Mouse (Mus musculus) spleen, adult 2 months (tissue): ENCODE measurements around the gene Acnat1. TPM values are rescaled to one million over a fixed set of nuclear protein-coding genes. Genes with fewer than 3 reads are reported as not detected.
"Not testable (repeated sequence)": the region's sequence is repeated elsewhere in the genome, so short reads cannot be mapped to it uniquely, and the experiment has no call there.

Source experiments
- DNase-seq, 2 experiments: peaks; one replicate each; pipeline versions ENCODE4 v3.0.0 to v3.0.0-alpha.2; 2012 to 2021; ENCODE audit warnings: low spot score in 2 of 2, low read depth in 1 of 2
- H3K27ac ChIP-seq: fragments of 200-500 bp; 2 replicates; pipeline ENCODE4 v1.5.1; 2012; ENCODE audit warnings: low read length, inconsistent platforms; ENCODE audit not compliant: insufficient read depth
- H3K27me3 ChIP-seq: fragments of 200-500 bp; 2 replicates; pipeline ENCODE4 v1.6.1; 2012; ENCODE audit warnings: mild to moderate bottlenecking, moderate library complexity, low read length, inconsistent platforms; ENCODE audit not compliant: control insufficient read depth, insufficient read depth
- H3K36me3 ChIP-seq: fragments of 200-500 bp; 2 replicates; pipeline ENCODE4 v1.6.1; 2012; ENCODE audit warnings: mild to moderate bottlenecking, low read length, inconsistent platforms; ENCODE audit not compliant: control insufficient read depth, insufficient read depth
- H3K4me1 ChIP-seq: fragments of 200-500 bp; 2 replicates; pipeline ENCODE4 v1.6.1; 2011; ENCODE audit warnings: inconsistent platforms; ENCODE audit not compliant: control insufficient read depth, insufficient read depth, insufficient read length
- H3K4me3 ChIP-seq: fragments of 200-500 bp; 2 replicates; pipeline ENCODE4 v1.5.1; 2011; ENCODE audit warnings: mild to moderate bottlenecking, inconsistent platforms; ENCODE audit not compliant: insufficient read depth, insufficient read length; ENCODE audit errors: extremely low read depth
- CTCF ChIP-seq: fragments of 200-500 bp; IDR thresholded peaks from 2 replicates; pipeline ENCODE4 v1.5.1; 2011; ENCODE audit warnings: mild to moderate bottlenecking, inconsistent platforms; ENCODE audit not compliant: insufficient read depth, insufficient read length, insufficient replicate concordance; ENCODE audit errors: extremely low read depth
- POLR2A ChIP-seq: fragments of 200-500 bp; IDR thresholded peaks from 2 replicates; pipeline ENCODE4 v1.6.1; 2011; ENCODE audit warnings: low read depth, low read length, inconsistent platforms
- whole genome bisulfite sequencing: fragments of 180-500 bp; shearing (Covaris S2); methylation state at CpG from one replicate; pipeline ENCODE4 v1.1.7; 2018; 5-methylcytosine and 5-hydroxymethylcytosine counted together
- polyA plus RNA-seq: library from polyadenylated mRNA; depleted of rRNA; stranded (reverse); fragments of >200 nt; gene quantifications from 2 replicates; pipeline ENCODE4 v1.2.3, GENCODE M21; 2012

Gene Acnat1
- polyA plus RNA-seq, 1 experiment: not detected

DNA sequence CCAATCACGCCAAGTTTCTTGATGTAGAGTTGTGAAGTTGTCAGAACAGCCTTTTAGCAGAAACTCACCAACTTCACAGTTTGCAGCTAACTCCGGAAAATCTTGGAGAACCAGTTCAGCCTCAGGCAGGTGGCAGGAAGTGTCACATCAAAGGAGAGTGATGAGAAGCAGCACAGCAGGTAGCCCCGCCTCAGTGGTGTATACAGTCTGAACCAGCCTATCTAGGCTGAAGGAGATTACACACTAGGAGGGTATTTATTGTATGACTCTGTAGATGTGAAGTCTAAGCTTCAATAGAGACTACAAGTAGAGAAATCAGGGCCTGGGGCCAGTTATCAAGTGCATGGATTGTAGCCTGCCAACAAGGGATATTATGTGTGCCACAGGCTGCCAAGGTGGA, 7.2 kb upstream of the Acnat1 start:
- no peaks in the 10 kb centered on the region for H3K36me3 ChIP-seq
- WGBS: 79% methylated on average over 3 of the region's 3 CpGs
- no peak overlapping the region for H3K27ac ChIP-seq
- no peak for DNase-seq
- no peaks in the 10 kb centered on the region for H3K4me1 ChIP-seq
- no peak overlapping the region for H3K4me3 ChIP-seq
- TF ChIP-seq POLR2A (no peak), CTCF (no peak)
- no peaks in the 10 kb centered on the region for H3K27me3 ChIP-seq

DNA sequence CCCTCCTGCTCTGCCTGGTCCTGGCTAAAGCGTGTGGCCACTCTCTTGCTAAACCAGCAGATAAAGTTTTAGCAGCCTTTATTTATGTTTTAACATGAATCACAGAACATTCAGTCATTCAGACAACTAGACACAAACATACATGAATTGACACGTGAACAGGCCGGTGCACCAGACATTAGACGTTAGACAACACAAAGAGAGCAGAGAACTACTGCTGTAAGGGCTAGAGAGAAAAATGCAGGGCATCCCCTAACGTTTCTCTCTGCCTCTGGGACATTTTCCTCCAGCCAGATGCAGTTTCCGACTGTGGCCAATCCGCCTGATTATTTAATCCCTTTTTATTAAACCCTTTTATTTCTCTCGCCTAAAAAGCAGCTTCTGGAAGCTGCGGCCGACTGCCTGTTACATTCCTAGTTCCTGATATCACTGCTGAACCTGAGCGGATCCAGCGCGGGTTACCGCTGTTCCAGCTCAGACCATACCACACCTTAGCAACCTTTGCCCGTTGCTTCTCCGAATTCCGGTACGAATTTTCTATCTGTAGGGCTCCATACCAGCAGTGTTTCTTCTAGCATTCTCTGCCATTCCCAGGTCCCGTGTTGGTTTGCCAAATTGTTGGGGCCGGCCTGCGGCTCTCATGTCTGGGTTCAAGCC, 6.5 kb upstream of the Acnat1 start:
- 66% methylated on average over 21 of the region's 21 CpGs for WGBS

DNA sequence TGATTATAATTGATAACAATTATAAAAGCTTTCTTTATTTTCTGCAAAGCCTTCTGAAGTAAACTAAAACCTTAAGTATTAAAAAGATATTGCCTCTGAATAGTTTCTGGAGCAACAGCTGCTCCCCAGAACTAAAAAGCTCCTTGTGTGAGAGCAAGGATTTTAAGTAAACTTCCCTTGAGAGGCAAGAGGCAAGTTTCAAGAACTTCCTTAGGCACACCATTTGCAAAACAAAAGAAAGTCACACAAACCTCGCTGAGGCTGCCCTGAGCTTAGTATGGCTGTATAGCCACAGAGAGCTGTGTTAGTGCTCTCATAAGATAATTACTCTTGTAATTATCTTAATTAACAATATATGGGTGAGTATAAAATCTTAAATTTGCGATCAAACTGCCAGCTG, 5.3 kb upstream of the Acnat1 start:
- not testable (repeated sequence) for DNase-seq, H3K4me3 ChIP-seq, H3K27me3 ChIP-seq, H3K36me3 ChIP-seq, H3K4me1 ChIP-seq, H3K27ac ChIP-seq
- WGBS: 59% methylated on average over 2 of the region's 2 CpGs

More for the DNA sequence above, 6.5 kb upstream of the Acnat1 start:
- no peaks in the 10 kb centered on the region for H3K36me3 ChIP-seq
- no peak overlapping the region for H3K4me3 ChIP-seq
- no peaks in the 10 kb centered on the region for H3K4me1 ChIP-seq
- no peak overlapping the region for H3K27ac ChIP-seq
- H3K27me3 ChIP-seq: no peaks in the 10 kb centered on the region
- TF ChIP-seq CTCF: no peak
- no peak for TF ChIP-seq POLR2A
- no peak for DNase-seq

DNA sequence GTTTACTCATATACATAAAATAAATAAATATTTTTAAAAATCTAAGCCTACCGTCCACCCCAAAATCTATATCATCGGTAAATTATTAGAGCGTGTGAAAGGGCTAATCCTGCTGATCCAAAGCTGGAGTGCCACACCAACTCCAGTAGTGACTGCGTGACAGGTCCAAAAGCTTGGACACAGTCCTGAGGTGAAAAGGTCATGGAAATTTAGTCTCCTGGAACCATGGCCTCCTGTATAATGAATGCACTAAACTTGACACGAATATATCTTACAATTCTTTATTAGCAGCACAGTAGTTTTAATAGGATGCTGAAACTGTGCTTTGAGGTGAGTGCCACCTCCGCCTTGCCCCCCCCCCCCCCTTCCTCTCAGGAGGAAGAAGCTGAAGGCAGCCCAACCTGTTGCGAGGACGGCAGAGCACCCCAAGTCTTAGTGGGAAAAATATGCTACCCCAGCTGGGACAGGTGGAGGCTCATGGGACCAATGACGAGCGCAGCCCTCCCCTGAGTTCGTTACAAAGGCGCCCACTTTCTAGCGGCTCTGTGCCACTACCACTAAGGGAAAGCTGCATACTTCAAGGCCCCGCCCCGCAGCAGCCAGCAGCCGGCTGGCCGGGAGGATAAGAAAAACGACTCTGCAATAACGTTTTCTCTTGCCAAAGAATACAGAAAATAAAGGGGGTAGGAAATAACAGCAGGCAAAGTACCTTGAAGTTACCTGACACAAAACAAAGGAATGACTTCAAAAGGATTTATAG, 4.6 kb upstream of the Acnat1 start:
- H3K36me3 ChIP-seq: no peaks in the 10 kb centered on the region
- H3K27ac ChIP-seq: no peak overlapping the region
- no peaks in the 10 kb centered on the region for H3K4me1 ChIP-seq
- DNase-seq: no peak
- no peaks in the 10 kb centered on the region for H3K27me3 ChIP-seq
- WGBS: 22% methylated on average over 19 of the region's 19 CpGs
- H3K4me3 ChIP-seq: no peak overlapping the region
- TF ChIP-seq POLR2A: no peak
- no peak for TF ChIP-seq CTCF

DNA sequence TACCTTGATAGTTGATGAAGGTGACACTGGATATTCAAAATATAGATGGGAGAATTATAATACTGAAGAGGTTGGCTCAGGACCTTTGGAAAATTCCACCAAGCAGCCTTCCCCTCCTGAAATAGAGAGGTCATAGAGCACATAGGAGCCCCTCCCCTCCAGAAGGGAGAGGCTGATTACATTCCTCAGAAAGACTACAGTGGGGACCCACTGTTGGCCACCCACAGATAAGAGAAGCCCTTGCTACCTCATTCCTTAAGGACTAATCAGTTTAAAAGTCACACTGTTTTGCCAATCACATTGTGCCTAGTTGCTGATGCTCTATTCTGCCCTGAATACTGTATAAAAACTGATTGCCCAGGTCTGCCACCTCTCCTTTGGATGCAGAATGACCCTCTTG, 871 bp upstream of the Acnat1 start:
- Histone ChIP-seq H3K27ac (no peak overlapping the region), H3K4me1 (no peaks in the 10 kb centered on the region), H3K36me3 (no peaks in the 10 kb centered on the region), H3K4me3 (no peak overlapping the region), H3K27me3 (no peaks in the 10 kb centered on the region)
- no peak for DNase-seq
- TF ChIP-seq POLR2A (no peak), CTCF (no peak)

DNA sequence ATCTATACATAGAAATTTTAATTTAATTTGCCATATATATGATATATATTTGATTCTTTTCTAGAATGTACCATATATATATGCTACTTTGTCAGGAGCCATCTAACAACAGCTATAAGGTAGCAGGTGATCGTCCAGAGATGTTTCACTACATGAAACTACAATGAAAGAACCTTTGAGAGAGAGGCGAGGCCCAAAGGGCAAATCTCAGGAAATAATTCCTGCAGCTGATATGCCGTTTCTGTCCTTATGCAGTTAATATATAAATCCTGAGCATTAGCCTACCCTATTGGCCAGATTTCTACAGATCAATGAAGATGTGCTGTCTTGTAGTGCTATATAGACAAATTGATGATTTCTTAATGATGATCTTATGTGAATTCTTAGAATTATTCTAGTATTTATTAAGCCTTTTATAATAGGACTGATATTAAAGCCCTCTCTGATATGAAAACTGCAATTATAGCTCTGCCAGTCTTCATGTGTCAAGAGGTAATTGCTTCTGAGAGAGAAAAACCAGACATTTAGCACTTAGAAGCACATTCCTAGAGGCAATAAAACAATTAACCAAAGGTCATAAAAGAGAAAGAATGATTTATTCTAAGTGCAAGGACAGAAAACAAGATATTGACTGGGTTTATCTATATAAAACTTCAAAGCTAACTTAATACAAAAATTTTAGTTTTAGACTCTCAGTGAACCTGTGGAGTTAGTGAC, 4.1 kb downstream of the Acnat1 start:
- Histone ChIP-seq H3K36me3 (no peaks in the 10 kb centered on the region), H3K27ac (no peak overlapping the region), H3K4me1 (no peaks in the 10 kb centered on the region), H3K27me3 (no peaks in the 10 kb centered on the region), H3K4me3 (no peak overlapping the region)
- TF ChIP-seq POLR2A (no peak), CTCF (no peak)
- WGBS: 88% methylated on average over 3 of the region's 3 CpGs
- no peak for DNase-seq

DNA sequence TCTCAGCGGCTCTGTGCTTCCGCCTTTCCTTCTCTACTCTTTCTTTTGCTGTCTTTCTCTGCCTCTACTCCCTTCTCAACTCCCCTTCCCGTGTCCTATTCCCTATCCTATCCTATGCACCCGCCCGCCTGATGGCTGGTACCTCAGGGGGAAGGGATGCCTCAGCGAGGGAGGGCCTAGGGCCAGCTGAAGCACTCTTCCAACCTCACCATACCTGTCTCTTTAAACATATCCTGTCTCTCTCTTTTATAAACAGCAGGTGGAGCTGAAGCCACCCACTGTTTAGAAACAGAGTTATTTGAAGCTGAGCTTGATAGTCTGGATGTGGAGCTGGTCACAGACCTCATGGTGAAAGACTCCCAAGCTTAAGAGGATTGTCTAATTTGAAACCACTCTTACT, 6.4 kb downstream of the Acnat1 start:
- no peak overlapping the region for H3K27ac ChIP-seq
- TF ChIP-seq CTCF (no peak), POLR2A (no peak)
- no peaks in the 10 kb centered on the region for H3K27me3 ChIP-seq

More for the DNA sequence above, 6.4 kb downstream of the Acnat1 start:
- H3K36me3 ChIP-seq: no peaks in the 10 kb centered on the region
- no peak for DNase-seq
- 88% methylated on average over 6 of the region's 6 CpGs for WGBS
- no peak overlapping the region for H3K4me3 ChIP-seq
- no peaks in the 10 kb centered on the region for H3K4me1 ChIP-seq
